Mouse (Mus musculus) cerebral cortex, adult 2 months (tissue): Measurements from ENCODE around the gene Slc51a.

Source experiments
- WGBS: fragments of 180-500 bp; shearing (Covaris S2); methylation state at CpG from one replicate; pipeline ENCODE4 v1.1.7; 2018; 5-methylcytosine and 5-hydroxymethylcytosine counted together

The Slc51a gene

DNA sequence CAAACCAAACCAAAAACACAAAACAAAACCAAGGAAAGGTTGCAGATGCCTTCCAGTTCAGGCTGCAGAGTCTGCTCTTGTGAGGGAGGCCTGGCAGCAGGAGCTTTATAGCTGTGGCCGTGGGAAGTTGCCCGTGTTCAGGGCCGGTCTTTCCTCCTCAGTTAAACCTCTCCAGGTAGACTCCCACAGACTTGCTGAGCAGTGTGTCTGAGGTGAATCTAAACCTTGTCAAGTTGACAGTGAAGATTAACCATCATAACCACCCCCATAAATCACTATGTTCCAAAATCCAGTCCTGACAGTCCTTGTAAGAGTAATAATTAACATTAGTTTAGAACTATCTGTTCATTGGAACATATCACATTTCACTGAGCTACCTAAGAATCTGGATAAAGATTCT lies 60.2 kb downstream of the Slc51a start:
- 89% methylated on average over 3 of the region's 3 CpGs for WGBS
